Mouse (Mus musculus) stomach, postnatal 0 days (tissue): ENCODE results near the gene Padi4. TPM values are rescaled to one million over a fixed set of nuclear protein-coding genes. Genes with fewer than 3 reads are reported as not detected.

Source experiments
- ATAC-seq: fragments of 200-750 bp; cut with Nextera tagmentation; 2 replicates; pipeline ENCODE4 v1.8.0; 2017; ENCODE audit not compliant: low FRiP score, low TSS enrichment
- DNase-seq: peaks from one replicate; pipeline ENCODE4 v3.0.0-alpha.2; 2016; ENCODE audit warnings: low spot score
- H3K27ac ChIP-seq: fragments of 300-500 bp; sonication (generic); replicated peaks from 2 replicates; pipeline ENCODE4 v1.5.1; 2014; ENCODE audit warnings: mild to moderate bottlenecking, control low read depth
- H3K27me3 ChIP-seq: fragments of 300-500 bp; sonication (generic); 2 replicates; pipeline ENCODE4 v1.6.1; 2014; ENCODE audit warnings: low read length; ENCODE audit not compliant: control insufficient read depth, insufficient read depth
- H3K36me3 ChIP-seq: fragments of 300-500 bp; sonication (generic); 2 replicates; pipeline ENCODE4 v1.6.1; 2014; ENCODE audit warnings: low read length, mixed read lengths; ENCODE audit not compliant: control insufficient read depth, insufficient read depth
- H3K4me1 ChIP-seq: fragments of 300-500 bp; sonication (generic); replicated peaks from 2 replicates; pipeline ENCODE4 v1.6.1; 2014; ENCODE audit warnings: antibody characterized with exemption; ENCODE audit not compliant: control insufficient read depth, insufficient read depth
- H3K4me2 ChIP-seq: fragments of 300-500 bp; sonication (generic); replicated peaks from 2 replicates; pipeline ENCODE4 v1.6.1; 2014; ENCODE audit warnings: low read depth, mild to moderate bottlenecking, control low read depth, moderate library complexity
- H3K4me3 ChIP-seq: fragments of 300-500 bp; sonication (generic); 2 replicates; pipeline ENCODE4 v1.5.1; 2014; ENCODE audit warnings: low read depth, low read length, control low read depth
- H3K9ac ChIP-seq: fragments of 300-500 bp; sonication (generic); 2 replicates; pipeline ENCODE4 v1.6.1; 2014; ENCODE audit warnings: mild to moderate bottlenecking, low read length, control low read depth, mixed read lengths
- H3K9me3 ChIP-seq: fragments of 300-500 bp; sonication (generic); 2 replicates; pipeline ENCODE4 v1.6.1; 2016; ENCODE audit warnings: low read length; ENCODE audit not compliant: control insufficient read depth
- CTCF ChIP-seq: IDR thresholded peaks from 2 replicates; pipeline ENCODE4 v1.5.1; 2016; ENCODE audit warnings: antibody characterized with exemption, low read depth, mild to moderate bottlenecking, moderate library complexity
- EP300 ChIP-seq: optimal IDR thresholded peaks from 2 replicates; pipeline ENCODE3; 2016; ENCODE audit warnings: antibody characterized with exemption
- WGBS: fragments of 180-500 bp; shearing (Covaris S2); extraction: QIAGEN DNeasy Blood & Tissue Kit; methylation state at CpG from one replicate; pipeline ENCODE4 v1.1.7; 2014; 5-methylcytosine and 5-hydroxymethylcytosine counted together
- polyA plus RNA-seq: library from polyadenylated mRNA; unstranded; fragments of >200 nt; fragmentation: Nextera tagmentation; extraction: Ambion mirVana; gene quantifications from 2 replicates; pipeline ENCODE4 v1.2.1, GENCODE M21; 2015

Gene Padi4
- polyA plus RNA-seq, 1 experiment from 2014 or later = 0.23 TPM

DNA sequence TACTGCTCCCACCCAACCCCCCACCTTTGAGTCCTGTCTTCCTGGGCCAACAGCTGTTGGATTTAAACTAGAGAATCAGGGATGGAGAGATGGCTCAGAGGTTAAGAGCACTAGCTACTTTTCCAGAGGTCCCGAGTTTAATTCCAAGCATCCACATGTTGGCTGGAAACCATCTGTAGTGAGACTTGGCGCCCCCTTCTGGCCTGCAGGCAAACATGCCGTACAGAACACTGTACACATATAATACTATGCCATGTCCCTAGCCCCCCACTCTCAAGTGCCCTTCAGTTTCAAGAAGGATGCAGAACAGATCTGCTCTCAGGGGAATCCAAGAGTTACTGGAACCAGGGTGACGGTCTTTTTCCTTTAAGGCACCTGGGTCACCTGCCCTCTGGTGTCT lies 42.4 kb downstream of the Padi4 start:
- Histone ChIP-seq H3K4me1 (no peaks in the 10 kb centered on the region), H3K4me2 (no peak overlapping the region), H3K36me3 (no peaks in the 10 kb centered on the region), H3K9me3 (no peaks in the 10 kb centered on the region), H3K4me3 (no peak overlapping the region), H3K9ac (no peak overlapping the region), H3K27ac (no peak overlapping the region), H3K27me3 (no peaks in the 10 kb centered on the region)
- 72% methylated on average over 4 of the region's 4 CpGs for WGBS
- DNase-seq (no peak), ATAC-seq (no peak)
- TF ChIP-seq CTCF = peak; percentile 37
- no peak for TF ChIP-seq EP300

DNA sequence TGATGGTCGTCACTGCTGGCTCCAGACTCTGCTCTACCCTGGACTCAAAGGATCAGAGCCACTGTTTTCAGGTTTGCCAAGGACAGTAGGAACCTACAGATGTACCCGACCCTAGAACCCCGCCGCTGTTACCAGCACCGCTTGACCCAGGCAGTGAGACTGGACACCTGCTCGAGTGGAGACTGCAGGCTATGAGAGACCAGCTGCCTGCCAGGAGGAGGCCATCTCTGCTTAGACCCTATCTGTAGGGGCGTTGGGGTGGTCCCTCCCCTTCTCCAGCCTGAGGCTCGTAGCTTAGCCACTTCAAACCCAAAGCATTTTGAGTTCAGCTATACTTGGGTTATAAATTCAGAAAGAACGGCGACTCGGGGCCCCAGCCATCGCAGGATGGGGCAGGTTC lies 47.1 kb downstream of the Padi4 start:
- no peaks in the 10 kb centered on the region for H3K9me3 ChIP-seq
- TF ChIP-seq CTCF = no peak
- no peak for TF ChIP-seq EP300
- H3K27ac ChIP-seq = no peak overlapping the region
- no peaks in the 10 kb centered on the region for H3K4me1 ChIP-seq
- H3K36me3 ChIP-seq = peaks cover 2% of the 10 kb centered on the region; the same call in 1 of the 2 replicates
- ATAC-seq (no peak), DNase-seq (no peak)
- WGBS = 80% methylated on average over 12 of the region's 12 CpGs
- no peak overlapping the region for H3K4me2 ChIP-seq
- no peaks in the 10 kb centered on the region for H3K27me3 ChIP-seq
- H3K9ac ChIP-seq = no peak overlapping the region
- no peak overlapping the region for H3K4me3 ChIP-seq

GRCm38 (mm10) chr4:140724739-140725138 lies 49.3 kb downstream of the Padi4 start:
- peaks cover 12% of the 10 kb centered on the region; the same call in 1 of the 2 replicates for H3K36me3 ChIP-seq
- H3K4me3 ChIP-seq = no peak overlapping the region
- no peak overlapping the region for H3K27ac ChIP-seq
- H3K27me3 ChIP-seq = no peaks in the 10 kb centered on the region
- DNase-seq (no peak), ATAC-seq (no peak)
- WGBS = 58% methylated on average over 6 of the region's 6 CpGs
- no peak overlapping the region for H3K9ac ChIP-seq
- no peaks in the 10 kb centered on the region for H3K9me3 ChIP-seq
- no peaks in the 10 kb centered on the region for H3K4me1 ChIP-seq
- TF ChIP-seq EP300 (no peak), CTCF (no peak)
- no peak overlapping the region for H3K4me2 ChIP-seq

GRCm38 (mm10) chr4:140723801-140724200 lies 50.2 kb downstream of the Padi4 start:
- 55% methylated on average over 5 of the region's 5 CpGs for WGBS
- H3K27me3 ChIP-seq = no peaks in the 10 kb centered on the region
- peaks cover 12% of the 10 kb centered on the region; the same call in 1 of the 2 replicates for H3K36me3 ChIP-seq
- peak; percentile 51 for DNase-seq
- no peaks in the 10 kb centered on the region for H3K9me3 ChIP-seq
- no peak overlapping the region for H3K27ac ChIP-seq
- H3K4me2 ChIP-seq = no peak overlapping the region
- H3K4me1 ChIP-seq = no peaks in the 10 kb centered on the region
- peak; percentile 80 for TF ChIP-seq CTCF
- no peak for TF ChIP-seq EP300
- ATAC-seq = peak; percentile 49
- no peak overlapping the region for H3K4me3 ChIP-seq
- no peak overlapping the region for H3K9ac ChIP-seq

DNA sequence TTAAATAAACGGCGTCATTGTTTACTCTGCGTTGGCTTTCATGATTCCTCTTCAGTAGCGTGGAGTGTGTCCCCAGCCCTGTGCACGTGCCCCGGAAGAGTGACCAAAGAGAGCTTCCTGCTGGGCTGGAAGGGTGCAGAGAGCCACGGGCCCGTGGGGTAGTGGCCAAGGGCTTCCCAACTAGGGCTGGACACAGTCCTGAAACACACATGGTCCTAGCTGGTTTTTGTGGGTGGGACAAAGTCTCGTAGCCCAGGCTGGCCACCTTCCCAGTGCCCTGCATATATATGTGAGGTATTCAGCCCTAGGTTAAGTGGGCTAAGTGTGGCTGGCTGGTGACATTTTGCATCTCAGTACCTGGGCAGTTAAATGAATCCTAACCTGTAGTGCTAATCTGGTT lies 50.8 kb downstream of the Padi4 start:
- no peaks in the 10 kb centered on the region for H3K4me1 ChIP-seq
- TF ChIP-seq EP300 (no peak), CTCF (no peak)
- H3K4me2 ChIP-seq = no peak overlapping the region
- H3K27me3 ChIP-seq = no peaks in the 10 kb centered on the region
- H3K36me3 ChIP-seq = peaks cover 12% of the 10 kb centered on the region
- no peak overlapping the region for H3K27ac ChIP-seq
- H3K4me3 ChIP-seq = no peak overlapping the region
- DNase-seq (no peak), ATAC-seq (no peak)
- no peaks in the 10 kb centered on the region for H3K9me3 ChIP-seq
- WGBS = 69% methylated on average over 9 of the region's 9 CpGs
- H3K9ac ChIP-seq = no peak overlapping the region

- Histone ChIP-seq H3K4me3 (no peak overlapping the region), H3K4me2 (no peak overlapping the region), H3K36me3 (peaks cover 16% of the 10 kb centered on the region), H3K9me3 (no peaks in the 10 kb centered on the region), H3K4me1 (no peaks in the 10 kb centered on the region), H3K27me3 (no peaks in the 10 kb centered on the region), H3K9ac (no peak overlapping the region), H3K27ac (no peak overlapping the region)
- ATAC-seq (no peak), DNase-seq (no peak)
- TF ChIP-seq CTCF (no peak), EP300 (no peak)
- 79% methylated on average over 9 of the region's 9 CpGs for WGBS
These were observed 51.3 kb downstream of the Padi4 start for GRCm38 (mm10) chr4:140722710-140723109.
